Mouse (Mus musculus) hindbrain, embryonic 16.5 days (tissue): ENCODE data around the gene Gramd4. TPM values are rescaled to one million over a fixed set of nuclear protein-coding genes. Genes with fewer than 3 reads are reported as not detected.

Experiments
- ATAC-seq: fragments of 200-750 bp; cut with Nextera tagmentation; 2 replicates; pipeline ENCODE4 v1.8.0; 2017; ENCODE audit warnings: moderate TSS enrichment, moderate library complexity
- H3K27ac ChIP-seq: fragments of 300-500 bp; sonication (generic); 2 replicates; pipeline ENCODE4 v1.5.1; 2014; ENCODE audit warnings: low read depth, mild to moderate bottlenecking, control low read depth, low read length, moderate library complexity
- H3K27me3 ChIP-seq: fragments of 300-500 bp; sonication (generic); replicated peaks from 2 replicates; pipeline ENCODE4 v1.6.1; 2014; ENCODE audit warnings: low read length; ENCODE audit not compliant: control insufficient read depth, insufficient read depth
- H3K36me3 ChIP-seq: fragments of 300-500 bp; sonication (generic); 2 replicates; pipeline ENCODE4 v1.6.1; 2014; ENCODE audit warnings: mild to moderate bottlenecking, low read length, moderate library complexity, mixed read lengths; ENCODE audit not compliant: control insufficient read depth, insufficient read depth
- H3K4me1 ChIP-seq: fragments of 300-500 bp; sonication (generic); 2 replicates; pipeline ENCODE4 v1.6.1; 2014; ENCODE audit warnings: low read depth, low read length; ENCODE audit not compliant: control insufficient read depth, insufficient read depth
- H3K4me2 ChIP-seq: fragments of 300-500 bp; sonication (generic); 2 replicates; pipeline ENCODE4 v1.6.1; 2014; ENCODE audit warnings: mild to moderate bottlenecking, low read length, control low read depth, moderate library complexity
- H3K4me3 ChIP-seq: fragments of 300-500 bp; sonication (generic); 2 replicates; pipeline ENCODE4 v1.5.1; 2014; ENCODE audit warnings: mild to moderate bottlenecking, low read length, control low read depth, moderate library complexity
- H3K9ac ChIP-seq: fragments of 300-500 bp; sonication (generic); 2 replicates; pipeline ENCODE4 v1.6.1; 2014; ENCODE audit warnings: low read depth, mild to moderate bottlenecking, control low read depth, low read length, moderate library complexity
- H3K9me3 ChIP-seq: fragments of 300-500 bp; sonication (generic); 2 replicates; pipeline ENCODE4 v1.6.1; 2014; ENCODE audit warnings: mild to moderate bottlenecking, low read length, moderate library complexity; ENCODE audit not compliant: control insufficient read depth
- WGBS: fragments of 180-500 bp; shearing (Covaris S2); extraction: QIAGEN DNeasy Blood & Tissue Kit; methylation state at CpG from one replicate; pipeline ENCODE4 v1.1.7; 2014; 5-methylcytosine and 5-hydroxymethylcytosine counted together
- polyA plus RNA-seq: library from polyadenylated mRNA; unstranded; fragments of >200 nt; fragmentation: Nextera tagmentation; extraction: Ambion mirVana; gene quantifications from 2 replicates; pipeline ENCODE4 v1.2.1, GENCODE M21; 2015

Gramd4 gene
- polyA plus RNA-seq, 1 experiment from 2014 or later, result 18.4 TPM

GRCm38 (mm10) chr15:86124359-86124758, 66.9 kb downstream of the Gramd4 start:
- Histone ChIP-seq H3K4me3 (no peak overlapping the region), H3K4me1 (no peaks in the 10 kb centered on the region), H3K27ac (no peak overlapping the region), H3K36me3 (peaks cover 34% of the 10 kb centered on the region), H3K4me2 (no peak overlapping the region), H3K9me3 (no peaks in the 10 kb centered on the region), H3K27me3 (no peaks in the 10 kb centered on the region), H3K9ac (no peak overlapping the region)
- WGBS, result 38% methylated on average over 1 of the region's 1 CpGs
- peak; percentile 34; the same call in 1 of the 2 replicates for ATAC-seq

GRCm38 (mm10) chr15:86129036-86129435, 71.5 kb downstream of the Gramd4 start:
- Histone ChIP-seq H3K9me3 (no peaks in the 10 kb centered on the region), H3K4me3 (no peak overlapping the region), H3K4me1 (no peaks in the 10 kb centered on the region), H3K4me2 (no peak overlapping the region), H3K36me3 (peaks cover 51% of the 10 kb centered on the region), H3K9ac (no peak overlapping the region), H3K27me3 (no peaks in the 10 kb centered on the region), H3K27ac (no peak overlapping the region)
- WGBS, result 71% methylated on average over 3 of the region's 3 CpGs
- peak; percentile 74 for ATAC-seq

GRCm38 (mm10) chr15:86130657-86131056, 73.2 kb downstream of the Gramd4 start:
- H3K9me3 ChIP-seq, result no peaks in the 10 kb centered on the region
- H3K4me3 ChIP-seq, result no peak overlapping the region
- no peak for ATAC-seq
- H3K4me1 ChIP-seq, result peaks cover 7% of the 10 kb centered on the region
- H3K27ac ChIP-seq, result no peak overlapping the region
- no peak overlapping the region for H3K9ac ChIP-seq
- H3K4me2 ChIP-seq, result no peak overlapping the region
- H3K36me3 ChIP-seq, result peaks cover 51% of the 10 kb centered on the region
- no peaks in the 10 kb centered on the region for H3K27me3 ChIP-seq
- WGBS, result 92% methylated on average over 10 of the region's 10 CpGs

- H3K4me3 ChIP-seq, result no peak overlapping the region
- H3K9me3 ChIP-seq, result no peaks in the 10 kb centered on the region
- H3K9ac ChIP-seq, result no peak overlapping the region
- no peak overlapping the region for H3K4me2 ChIP-seq
- H3K36me3 ChIP-seq, result peaks cover 38% of the 10 kb centered on the region
- H3K4me1 ChIP-seq, result peaks cover 7% of the 10 kb centered on the region
- peak overlapping the region; percentile 67 for H3K27ac ChIP-seq
- H3K27me3 ChIP-seq, result no peaks in the 10 kb centered on the region
- ATAC-seq, result peak; percentile 66
- 39% methylated on average over 18 of the region's 18 CpGs for WGBS
Measured at GRCm38 (mm10) chr15:86134941-86135783, 77.7 kb downstream of the Gramd4 start.

GRCm38 (mm10) chr15:86137638-86138037, 80.1 kb downstream of the Gramd4 start:
- Histone ChIP-seq H3K9ac (no peak overlapping the region), H3K27ac (no peak overlapping the region), H3K4me3 (no peak overlapping the region), H3K27me3 (no peaks in the 10 kb centered on the region), H3K36me3 (peaks cover 30% of the 10 kb centered on the region), H3K4me2 (no peak overlapping the region), H3K4me1 (peaks cover 7% of the 10 kb centered on the region), H3K9me3 (no peaks in the 10 kb centered on the region)
- ATAC-seq, result no peak
- 62% methylated on average over 4 of the region's 4 CpGs for WGBS

- Histone ChIP-seq H3K27ac (0 out of 2 replicates have a peak overlapping the region, but pooled peaks have one; percentile 23), H3K36me3 (peaks cover 25% of the 10 kb centered on the region), H3K27me3 (no peaks in the 10 kb centered on the region), H3K4me1 (peaks cover 2% of the 10 kb centered on the region), H3K4me3 (no peak overlapping the region), H3K9ac (no peak overlapping the region), H3K4me2 (no peak overlapping the region), H3K9me3 (no peaks in the 10 kb centered on the region)
- 28% methylated on average over 10 of the region's 10 CpGs for WGBS
- ATAC-seq, result peak; percentile 31; the same call in 1 of the 2 replicates
Measured at GRCm38 (mm10) chr15:86140323-86140722, 82.8 kb downstream of the Gramd4 start.

GRCm38 (mm10) chr15:86144577-86144976, 87.1 kb downstream of the Gramd4 start:
- Histone ChIP-seq H3K4me3 (no peak overlapping the region), H3K27ac (no peak overlapping the region), H3K4me1 (no peaks in the 10 kb centered on the region), H3K4me2 (no peak overlapping the region), H3K36me3 (peaks cover 26% of the 10 kb centered on the region), H3K9me3 (no peaks in the 10 kb centered on the region), H3K27me3 (no peaks in the 10 kb centered on the region), H3K9ac (no peak overlapping the region)
- WGBS, result 78% methylated on average over 7 of the region's 7 CpGs
- no peak for ATAC-seq

- Histone ChIP-seq H3K4me1 (no peaks in the 10 kb centered on the region), H3K27ac (no peak overlapping the region), H3K4me2 (no peak overlapping the region), H3K27me3 (no peaks in the 10 kb centered on the region), H3K9me3 (no peaks in the 10 kb centered on the region), H3K4me3 (no peak overlapping the region), H3K9ac (no peak overlapping the region), H3K36me3 (peaks cover 26% of the 10 kb centered on the region)
- ATAC-seq, result no peak
- WGBS, result 84% methylated on average over 7 of the region's 7 CpGs
Measured at GRCm38 (mm10) chr15:86145046-86145445, 87.6 kb downstream of the Gramd4 start.

GRCm38 (mm10) chr15:86146922-86147321, 89.4 kb downstream of the Gramd4 start:
- Histone ChIP-seq H3K4me2 (no peak overlapping the region), H3K4me1 (no peaks in the 10 kb centered on the region), H3K36me3 (peaks cover 24% of the 10 kb centered on the region), H3K27ac (no peak overlapping the region), H3K4me3 (no peak overlapping the region), H3K27me3 (no peaks in the 10 kb centered on the region), H3K9me3 (no peaks in the 10 kb centered on the region), H3K9ac (no peak overlapping the region)
- WGBS, result 94% methylated on average over 8 of the region's 8 CpGs
- no peak for ATAC-seq
